Mouse (Mus musculus): ENCODE data around the gene Trim47.

- TF ChIP-seq POLR2A (IDR thresholded peaks at IDR 0.05; ENCODE audit: control insufficient read depth, low read depth, low read length): no peak
- TF ChIP-seq CTCF (IDR thresholded peaks at IDR 0.05; ENCODE audit: control insufficient read depth, insufficient read depth, insufficient replicate concordance, low read depth, low read length): no peak
Measured at GRCm38 (mm10) chr11:116101931-116102381, 25.1 kb downstream of the Trim47 start.

Measured in testis, adult 2 months (tissue).